In the genomic region with DNA sequence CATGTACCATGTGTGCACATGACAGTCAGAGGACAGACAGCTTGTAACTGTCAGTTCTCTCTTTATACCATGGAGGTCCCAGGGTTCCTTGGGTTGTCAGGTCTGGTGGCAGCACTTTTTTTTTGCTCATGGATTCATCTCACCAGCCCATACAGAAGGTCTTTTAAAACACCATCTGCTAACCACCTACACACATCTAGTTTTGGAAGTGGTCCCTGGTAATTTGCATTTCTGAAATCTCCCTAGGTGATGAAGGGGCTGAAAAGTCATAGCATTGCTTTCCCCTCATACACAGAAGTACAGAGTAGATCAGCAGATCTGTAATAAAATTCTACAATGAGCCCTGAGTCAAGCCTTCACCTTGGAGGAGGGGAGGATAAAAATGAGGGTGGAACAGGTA, we compare ENCODE assay signal across 13 mouse cellular contexts.
"Had no signal": no experiment of that assay in that cellular context is flagged by ENCODE, and none has a peak within 500 bp of the region (broad histone marks: within the 10 kb centered on the region; RNA-seq: fewer than 3 reads in every experiment).

No protein-coding gene starts in this region.

- DNase-seq: kidney, adult 8-10 months; kidney, postnatal 25 days; lung, adult 2 months; lung, postnatal 36 days; midbrain, embryonic 14.5 days; right cerebral cortex, postnatal 4 days; spleen, adult 18-20 months; thymus, adult 2 months; thymus, postnatal 25 days had no signal

- H3K27ac ChIP-seq: limb, embryonic 10.5 days; liver, embryonic 15.5 days; neural tube, embryonic 15.5 days had no signal

- H3K4me3 ChIP-seq: limb, embryonic 10.5 days; liver, embryonic 15.5 days; myocyte; neural tube, embryonic 15.5 days had no signal

- H3K4me1 ChIP-seq: limb, embryonic 10.5 days had no signal
